Mouse (Mus musculus) testis, adult 2 months (tissue): Measurements from ENCODE around the gene Pde11a. TPM values are rescaled to one million over a fixed set of nuclear protein-coding genes. Genes with fewer than 3 reads are reported as not detected.

Experiments used
- H3K27ac ChIP-seq: fragments of 200-500 bp; 2 replicates; pipeline ENCODE4 v1.5.1; 2012; ENCODE audit warnings: low read depth, low read length; ENCODE audit not compliant: control insufficient read depth, insufficient read depth
- H3K27me3 ChIP-seq: fragments of 200-500 bp; 2 replicates; pipeline ENCODE4 v1.6.1; 2012; ENCODE audit warnings: mild to moderate bottlenecking, low read length, moderate library complexity; ENCODE audit not compliant: control insufficient read depth, insufficient read depth
- H3K36me3 ChIP-seq: fragments of 200-500 bp; 2 replicates; pipeline ENCODE4 v1.6.1; 2012; ENCODE audit warnings: mild to moderate bottlenecking, low read length; ENCODE audit not compliant: control insufficient read depth, insufficient read depth
- H3K4me1 ChIP-seq: fragments of 200-500 bp; 2 replicates; pipeline ENCODE4 v1.6.1; 2012; ENCODE audit warnings: low read length; ENCODE audit not compliant: control insufficient read depth, insufficient read depth
- H3K4me3 ChIP-seq: fragments of 200-500 bp; 2 replicates; pipeline ENCODE4 v1.5.1; 2012; ENCODE audit warnings: low read depth, mild to moderate bottlenecking, low read length, moderate library complexity, mixed read lengths; ENCODE audit not compliant: control insufficient read depth
- CTCF ChIP-seq: fragments of 200-500 bp; IDR thresholded peaks from 2 replicates; pipeline ENCODE4 v1.5.1; 2012; ENCODE audit warnings: low read depth, mild to moderate bottlenecking, inconsistent platforms, low read length, moderate library complexity; ENCODE audit not compliant: control insufficient read depth, insufficient read depth, insufficient replicate concordance
- POLR2A ChIP-seq: fragments of 200-500 bp; IDR thresholded peaks from 2 replicates; pipeline ENCODE4 v1.6.1; 2012; ENCODE audit warnings: low read depth, mild to moderate bottlenecking, inconsistent platforms, low read length, moderate library complexity; ENCODE audit not compliant: control insufficient read depth
- polyA plus RNA-seq: library from polyadenylated mRNA; depleted of rRNA; stranded (reverse); fragments of >200 nt; gene quantifications from 2 replicates; pipeline ENCODE4 v1.2.3, GENCODE M21; 2012

Gene Pde11a
- polyA plus RNA-seq, 1 experiment, result 0.53 TPM

- H3K4me1 ChIP-seq, result peaks cover 2% of the 10 kb centered on the region
- H3K4me3 ChIP-seq, result no peak overlapping the region
- H3K36me3 ChIP-seq, result no peaks in the 10 kb centered on the region
- no peak for TF ChIP-seq POLR2A
- TF ChIP-seq CTCF, result no peak
- H3K27ac ChIP-seq, result no peak overlapping the region
- H3K27me3 ChIP-seq, result no peaks in the 10 kb centered on the region
These were observed 285.6 kb downstream of the Pde11a start for GRCm38 (mm10) chr2:76052897-76053505.

- Histone ChIP-seq H3K27ac (no peak overlapping the region), H3K4me1 (peaks cover 2% of the 10 kb centered on the region), H3K4me3 (no peak overlapping the region), H3K36me3 (no peaks in the 10 kb centered on the region), H3K27me3 (no peaks in the 10 kb centered on the region)
- TF ChIP-seq CTCF, result no peak
These were observed 287.2 kb downstream of the Pde11a start for GRCm38 (mm10) chr2:76051385-76051784.

DNA sequence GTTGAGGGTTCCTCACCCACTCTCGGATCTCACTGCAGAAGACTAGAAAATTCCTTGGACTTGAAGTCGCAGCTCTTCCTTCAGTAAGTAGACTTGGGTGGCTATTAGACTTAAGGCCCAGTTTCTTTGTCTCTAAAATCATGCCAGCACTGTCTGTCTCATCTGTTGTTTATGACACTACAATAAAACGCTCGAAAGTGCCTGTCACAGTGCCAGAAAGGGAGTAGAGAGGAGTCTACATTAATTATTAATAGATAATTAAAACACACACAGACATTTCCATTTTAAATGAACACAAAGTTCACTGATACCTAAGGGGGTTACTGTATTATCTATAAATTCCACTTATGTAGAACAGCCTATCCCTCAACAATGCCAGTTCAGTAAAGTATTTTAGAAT lies 287.7 kb downstream of the Pde11a start:
- no peak overlapping the region for H3K27ac ChIP-seq
- no peaks in the 10 kb centered on the region for H3K27me3 ChIP-seq
- H3K4me3 ChIP-seq, result no peak overlapping the region
- peaks cover 2% of the 10 kb centered on the region for H3K4me1 ChIP-seq
- H3K36me3 ChIP-seq, result no peaks in the 10 kb centered on the region
- TF ChIP-seq POLR2A, result no peak
- no peak for TF ChIP-seq CTCF

DNA sequence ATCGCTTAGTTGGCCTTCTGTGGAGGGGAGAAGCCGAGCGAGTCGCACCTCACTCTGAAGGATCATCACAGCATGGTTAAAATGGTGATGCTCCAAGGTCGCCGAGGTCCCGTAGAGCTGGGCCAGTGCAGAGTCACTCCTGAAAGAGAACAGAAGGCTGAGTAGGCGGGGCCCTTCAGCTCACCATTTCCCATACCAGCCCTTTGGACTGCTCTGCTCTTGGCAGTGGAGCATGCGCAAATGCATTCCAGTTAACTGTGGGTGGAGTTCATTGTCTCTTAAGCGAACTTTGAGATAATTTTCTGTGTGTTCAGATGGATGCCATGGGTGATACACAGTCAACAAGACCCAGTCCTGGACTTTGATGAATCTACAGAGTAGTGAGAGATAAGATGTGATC lies 288.5 kb downstream of the Pde11a start:
- Histone ChIP-seq H3K36me3 (no peaks in the 10 kb centered on the region), H3K27ac (no peak overlapping the region), H3K4me1 (peaks cover 2% of the 10 kb centered on the region), H3K4me3 (no peak overlapping the region; the same call in 1 of the 2 replicates), H3K27me3 (no peaks in the 10 kb centered on the region)
- TF ChIP-seq POLR2A, result no peak
- no peak for TF ChIP-seq CTCF

- no peak for TF ChIP-seq POLR2A
- Histone ChIP-seq H3K27me3 (no peaks in the 10 kb centered on the region), H3K27ac (no peak overlapping the region), H3K4me1 (peaks cover 2% of the 10 kb centered on the region), H3K4me3 (no peak overlapping the region), H3K36me3 (no peaks in the 10 kb centered on the region)
These were observed 289.0 kb downstream of the Pde11a start for GRCm38 (mm10) chr2:76049529-76049928.

GRCm38 (mm10) chr2:76047740-76048139 lies 290.8 kb downstream of the Pde11a start:
- no peaks in the 10 kb centered on the region for H3K36me3 ChIP-seq
- TF ChIP-seq CTCF (no peak), POLR2A (no peak)

GRCm38 (mm10) chr2:76042210-76042609 lies 296.4 kb downstream of the Pde11a start:
- TF ChIP-seq POLR2A (no peak), CTCF (no peak)
- Histone ChIP-seq H3K27ac (no peak overlapping the region), H3K4me3 (no peak overlapping the region)

More at GRCm38 (mm10) chr2:76047740-76048139, 290.8 kb downstream of the Pde11a start:
- H3K27me3 ChIP-seq, result no peaks in the 10 kb centered on the region
- H3K27ac ChIP-seq, result no peak overlapping the region
- peaks cover 2% of the 10 kb centered on the region for H3K4me1 ChIP-seq
- H3K4me3 ChIP-seq, result no peak overlapping the region

DNA sequence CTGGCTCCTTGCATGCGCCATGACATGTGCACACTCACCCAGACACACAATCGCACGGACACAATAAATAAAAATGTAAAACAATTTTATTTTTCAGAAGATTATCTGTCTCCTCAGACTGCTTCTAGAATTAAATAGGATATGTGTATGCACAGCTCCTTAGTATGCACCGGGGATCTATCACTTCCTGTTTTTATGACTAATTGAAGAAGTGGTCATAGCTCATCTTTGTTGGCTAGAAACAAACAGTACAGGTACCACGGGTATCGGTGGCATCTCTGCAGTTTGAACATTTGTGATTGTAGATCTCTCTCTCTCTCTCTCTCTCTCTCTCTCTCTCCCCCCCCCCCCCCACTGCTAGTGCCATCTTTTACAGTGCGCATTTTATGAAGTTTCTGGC lies 298.5 kb downstream of the Pde11a start:
- H3K4me3 ChIP-seq, result no peak overlapping the region
- no peaks in the 10 kb centered on the region for H3K4me1 ChIP-seq
- no peak for TF ChIP-seq CTCF
- TF ChIP-seq POLR2A, result no peak
- H3K36me3 ChIP-seq, result no peaks in the 10 kb centered on the region
- no peak overlapping the region for H3K27ac ChIP-seq
- H3K27me3 ChIP-seq, result no peaks in the 10 kb centered on the region

More at GRCm38 (mm10) chr2:76042210-76042609, 296.4 kb downstream of the Pde11a start:
- H3K27me3 ChIP-seq, result no peaks in the 10 kb centered on the region
- no peaks in the 10 kb centered on the region for H3K4me1 ChIP-seq
- H3K36me3 ChIP-seq, result no peaks in the 10 kb centered on the region
